Mouse (Mus musculus) adrenal gland, postnatal 14 days (tissue): ENCODE measurements around the gene Chrna1. TPM values are rescaled to one million over a fixed set of nuclear protein-coding genes. Genes with fewer than 3 reads are reported as not detected.
A peak's percentile ranks its signal among the peaks of the same experiment; 100 is the strongest.

Experiments
- DNase-seq: peaks from one replicate; pipeline ENCODE4 v3.0.0; 2021; ENCODE audit warnings: mixed read lengths
- long read RNA-seq, 2 experiments: library from polyadenylated mRNA; stranded (forward); transcript quantifications; one replicate each; pipeline ENCODE4 v2.0.0; 2021
- total RNA-seq: library from RNA; stranded (reverse); gene quantifications from 2 replicates; pipeline ENCODE4 v1.2.3, GENCODE M21; 2021

Gene Chrna1
- total RNA-seq = not detected in 2 replicates
- long read RNA-seq, experiment 1 = 0 reads
- long read RNA-seq, experiment 2 = 0 reads

- DNase-seq = no peak
These were observed at the start of gene Chrna1 for GRCm38 (mm10) chr2:73580166-73580565. TSS of gene Chrna1 (minus strand) at chr2:73580338.

DNA sequence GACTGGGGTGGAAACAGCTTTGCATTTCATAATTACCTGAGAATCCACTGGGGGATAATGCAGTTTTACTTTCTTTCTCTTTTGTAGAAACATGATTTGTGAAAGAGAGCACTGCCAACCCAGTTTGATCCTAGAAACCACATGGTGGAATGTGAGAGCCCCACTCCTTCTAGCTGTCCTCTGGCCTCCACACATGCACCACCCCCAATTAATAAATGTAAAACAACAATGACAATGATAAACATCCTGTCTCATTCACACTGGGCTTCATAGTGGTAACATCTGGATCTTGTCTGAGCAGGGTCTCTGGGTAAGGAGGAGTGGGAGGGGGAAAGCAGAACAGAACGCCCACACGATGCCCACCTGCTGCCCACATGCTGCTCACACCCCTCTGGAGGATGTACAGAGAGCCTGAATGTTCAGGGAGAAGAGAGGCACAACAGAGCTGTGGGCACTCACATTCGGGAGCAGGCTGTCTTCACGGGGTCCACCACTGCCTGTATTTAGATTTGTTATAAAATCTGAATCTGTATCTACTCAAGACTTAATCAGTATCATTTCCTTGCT, 38.4 kb upstream of the Chrna1 start:
- DNase-seq = no peak

- DNase-seq = peak; percentile 22
These were observed 36.4 kb upstream of the Chrna1 start for GRCm38 (mm10) chr2:73616434-73617057.

DNA sequence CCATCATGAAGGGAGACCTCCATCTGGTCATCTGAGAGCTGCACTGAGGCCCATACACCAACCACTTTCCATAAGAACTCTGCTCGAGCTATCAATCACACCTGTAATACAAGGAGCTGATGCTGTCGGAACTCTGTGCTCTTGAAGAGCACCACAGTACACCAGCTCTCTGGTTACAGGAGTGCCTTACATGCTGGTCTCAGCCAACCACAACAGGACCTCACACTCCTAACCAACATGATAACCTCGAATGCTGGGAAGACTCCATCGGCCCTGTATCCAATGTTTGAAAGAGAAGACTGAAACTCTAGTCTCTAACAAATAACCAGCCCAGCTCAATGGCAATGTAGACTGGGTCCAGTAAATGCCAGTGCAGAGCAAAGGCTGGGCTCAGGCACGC, 35.3 kb upstream of the Chrna1 start:
- no peak for DNase-seq

DNA sequence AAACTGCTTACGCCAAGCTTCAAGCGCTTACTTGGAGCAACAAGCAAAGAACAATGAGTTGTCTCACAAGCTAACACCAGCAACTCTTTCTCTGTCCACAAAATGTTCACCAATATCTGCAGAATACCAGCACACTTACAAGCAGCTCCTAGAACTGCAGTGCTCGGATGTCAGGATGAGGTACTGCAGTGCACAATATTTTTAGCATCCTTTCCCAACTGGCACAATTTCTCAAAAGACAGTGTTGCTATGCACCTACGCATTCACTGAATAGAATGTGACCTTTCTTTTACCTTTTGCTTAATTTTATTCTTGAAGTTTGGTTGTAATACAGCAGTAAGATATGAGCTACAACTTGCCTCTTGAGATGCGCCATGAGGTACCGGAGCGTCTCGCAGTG, 34.2 kb upstream of the Chrna1 start:
- DNase-seq = no peak

DNA sequence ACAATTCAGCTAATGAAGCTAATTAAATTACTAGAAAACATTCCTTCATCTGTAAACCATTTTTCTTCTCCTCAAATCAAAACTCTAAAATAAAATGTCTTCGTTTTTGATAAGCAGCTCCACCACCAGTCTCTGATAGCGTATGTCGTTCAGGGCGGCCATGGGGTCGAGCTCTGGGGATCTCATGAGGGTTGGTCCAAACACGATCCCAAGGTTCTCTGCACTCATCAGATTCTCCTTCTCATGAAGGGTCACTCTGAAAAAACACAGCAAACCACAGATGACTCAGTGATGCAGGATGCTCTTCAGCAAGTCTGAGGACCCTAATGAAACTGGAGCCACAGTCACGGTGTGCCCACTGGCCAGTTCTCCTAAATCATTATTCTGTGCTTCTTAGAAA, 32.8 kb upstream of the Chrna1 start:
- DNase-seq = no peak

DNA sequence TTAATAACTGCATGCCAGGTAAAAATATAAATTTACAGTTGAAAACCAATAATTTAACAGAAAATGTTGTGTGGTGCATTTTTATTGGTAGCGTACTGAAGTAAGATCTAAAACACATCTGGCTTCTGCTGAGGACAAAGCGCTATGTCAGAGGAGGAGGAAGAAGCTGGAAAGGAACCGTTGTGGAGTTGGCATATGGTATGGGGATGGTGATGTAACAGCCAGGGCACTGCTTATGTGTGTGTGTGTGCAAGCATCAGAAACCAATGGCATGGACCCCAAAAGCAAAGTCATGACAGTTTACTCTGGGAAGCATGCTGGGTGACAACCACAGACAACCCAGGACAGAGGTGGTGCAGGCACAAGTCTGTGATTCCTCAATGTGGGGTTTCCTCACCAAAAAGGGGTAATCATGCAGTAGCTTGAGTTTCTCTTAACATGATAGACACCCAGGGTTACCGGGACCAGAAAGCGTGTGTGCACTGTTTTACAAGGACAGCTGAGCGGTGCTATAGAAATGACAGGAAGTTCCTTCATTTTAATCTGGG, 32.3 kb upstream of the Chrna1 start:
- no peak for DNase-seq

GRCm38 (mm10) chr2:73611798-73612197, 31.7 kb upstream of the Chrna1 start:
- DNase-seq = no peak

GRCm38 (mm10) chr2:73609724-73610210, 29.6 kb upstream of the Chrna1 start:
- no peak for DNase-seq

GRCm38 (mm10) chr2:73609067-73609723, 29.1 kb upstream of the Chrna1 start:
- DNase-seq = peak; percentile 71

DNA sequence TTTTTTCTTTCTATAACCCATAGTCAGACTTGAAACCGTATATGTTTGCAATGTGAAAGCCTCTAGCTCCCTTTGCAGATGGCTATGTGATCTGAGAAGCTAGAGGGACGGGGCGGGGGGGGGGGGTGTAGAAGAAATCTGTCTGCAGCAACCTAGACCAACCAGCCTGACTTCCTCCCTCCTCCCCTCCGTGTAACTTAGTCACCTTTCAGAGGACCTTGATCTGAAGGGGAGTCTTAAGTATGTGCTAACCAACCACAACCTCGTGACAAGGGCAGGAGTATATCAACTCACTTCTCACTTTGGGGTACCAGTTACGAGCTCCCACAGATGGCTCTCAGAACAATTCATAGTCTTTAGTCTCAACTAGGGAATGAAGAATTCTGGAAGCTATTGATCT, 28.3 kb upstream of the Chrna1 start:
- no peak for DNase-seq

- no peak for DNase-seq
These were observed 27.5 kb upstream of the Chrna1 start for GRCm38 (mm10) chr2:73607609-73608008.

- DNase-seq = no peak
These were observed 27.0 kb upstream of the Chrna1 start for GRCm38 (mm10) chr2:73607146-73607545.

DNA sequence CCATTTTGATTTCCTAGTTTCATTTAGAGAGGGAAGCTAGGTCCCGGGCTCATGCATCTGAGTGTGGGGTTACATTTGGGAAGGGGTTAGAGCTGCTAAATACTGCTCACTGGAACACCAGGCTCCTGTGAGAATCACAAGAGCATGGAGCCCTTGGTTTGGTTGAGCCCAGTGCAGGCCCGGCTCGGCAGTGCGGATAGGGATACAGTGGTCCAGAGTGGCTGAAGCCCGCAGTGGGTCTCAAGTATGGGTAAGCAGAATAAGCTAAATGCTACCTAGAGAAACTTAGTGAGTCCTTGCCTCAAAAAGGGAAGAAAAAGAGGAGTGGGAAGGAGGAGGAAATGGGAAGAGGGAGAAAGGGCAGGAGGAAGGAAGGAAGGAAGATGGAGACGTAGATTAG, 26.5 kb upstream of the Chrna1 start:
- no peak for DNase-seq

DNA sequence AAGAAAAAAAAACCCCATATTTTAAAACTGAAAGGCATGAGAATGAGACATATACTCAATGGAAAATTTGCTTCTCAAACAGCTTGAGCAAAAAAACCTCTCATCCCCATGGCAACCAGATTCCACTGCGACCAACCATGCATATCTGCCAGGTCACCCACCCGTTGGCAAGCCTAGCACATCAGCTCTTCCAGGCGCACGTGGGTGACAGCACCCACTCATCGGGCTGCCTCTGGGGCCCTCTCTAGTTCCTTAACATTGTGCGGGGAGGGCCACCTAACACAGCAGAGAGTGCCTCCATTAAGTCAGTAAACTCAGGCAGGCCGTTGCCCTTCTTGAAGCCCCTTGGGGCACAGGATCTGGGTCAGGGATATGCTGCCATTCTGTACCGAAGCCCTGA, 24.9 kb upstream of the Chrna1 start:
- peak; percentile 29 for DNase-seq

GRCm38 (mm10) chr2:73604579-73604978, 24.4 kb upstream of the Chrna1 start:
- DNase-seq = no peak

- DNase-seq = no peak
These were observed 20.5 kb upstream of the Chrna1 start for GRCm38 (mm10) chr2:73600650-73601049.

- no peak for DNase-seq
These were observed 17.6 kb upstream of the Chrna1 start for GRCm38 (mm10) chr2:73597772-73598171.

DNA sequence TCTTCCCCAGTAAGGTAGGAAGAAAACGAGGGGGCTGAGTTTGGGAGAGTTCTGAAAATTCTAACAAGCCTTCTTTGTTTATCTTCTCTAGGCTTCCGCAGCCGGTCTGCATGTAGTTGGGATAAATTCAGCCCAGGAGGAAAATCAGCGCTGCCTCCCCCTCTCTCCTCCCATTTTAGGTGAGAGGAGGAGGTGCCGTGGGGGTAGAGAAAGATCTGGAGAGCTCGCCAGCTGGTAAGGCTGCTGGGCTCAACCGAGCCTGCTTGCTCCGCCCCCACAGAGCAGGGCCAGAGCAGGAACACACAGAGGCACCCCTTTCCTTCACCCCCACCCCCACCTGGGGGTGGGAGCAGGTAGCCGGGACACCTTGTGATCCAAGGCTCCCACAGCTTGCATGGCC, 16.6 kb upstream of the Chrna1 start:
- DNase-seq = peak; percentile 50

GRCm38 (mm10) chr2:73596326-73596725, 16.2 kb upstream of the Chrna1 start:
- no peak for DNase-seq

DNA sequence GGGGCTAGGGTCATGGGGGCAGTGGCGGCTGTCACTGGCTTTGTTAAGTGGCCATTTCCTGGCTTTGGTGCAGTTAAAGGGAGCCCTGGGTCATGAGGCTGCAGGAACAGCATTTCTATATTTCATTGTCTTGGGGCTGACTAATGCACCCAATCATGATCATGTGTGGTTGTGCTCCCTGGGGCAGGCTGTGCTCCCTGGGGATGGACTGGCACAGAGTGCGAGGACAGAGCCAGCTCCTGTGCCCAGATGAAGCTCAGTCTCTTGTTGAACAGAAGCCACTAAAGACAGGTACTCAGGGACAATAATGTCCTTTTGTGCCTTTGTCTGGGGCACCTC, 12.9 kb upstream of the Chrna1 start:
- DNase-seq = peak; percentile 59

- DNase-seq = peak; percentile 60
These were observed 12.3 kb upstream of the Chrna1 start for GRCm38 (mm10) chr2:73592231-73593100.
